Mouse (Mus musculus) monocyte, adult 2 months (primary cell): ENCODE measurements around the gene Dph1.
A peak's percentile ranks its signal among the peaks of the same experiment; 100 is the strongest.

Source experiments
- DNase-seq, 2 experiments: peaks; one replicate each; pipeline ENCODE4 v3.0.0; 2022; ENCODE audit warnings: low spot score in 2 of 2, low read depth in 1 of 2

Gene Dph1

DNA sequence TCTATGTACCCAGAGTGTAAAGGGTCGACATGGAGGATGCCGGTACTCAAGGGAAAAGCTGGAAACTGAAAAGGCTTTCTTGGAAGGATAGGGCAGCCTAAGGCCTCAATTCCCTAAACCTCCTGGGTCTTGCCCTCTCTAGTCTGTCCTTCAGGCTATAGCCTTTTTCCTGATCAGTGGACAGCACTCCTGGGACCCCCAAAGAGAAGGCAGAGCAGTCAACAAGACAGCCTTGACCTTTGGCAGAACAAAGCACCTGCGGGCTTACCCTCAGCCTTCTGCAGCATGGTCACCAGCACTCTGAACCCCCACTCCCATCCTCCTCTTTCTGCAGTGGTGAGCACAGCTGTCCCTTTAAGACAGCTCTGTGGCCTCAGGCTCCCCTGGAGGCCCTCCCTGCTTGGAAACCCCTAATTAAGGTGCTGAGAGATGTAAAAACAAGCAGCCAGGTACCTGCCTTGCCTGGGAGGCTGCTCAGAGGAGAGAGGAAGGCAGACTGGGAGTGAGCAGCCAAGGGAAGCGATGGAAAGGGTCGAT, at the start of gene Dph1:
Dph1 (minus strand) TSS at position 337 of the 537 bp plus-strand sequence.
- no peak for DNase-seq

DNA sequence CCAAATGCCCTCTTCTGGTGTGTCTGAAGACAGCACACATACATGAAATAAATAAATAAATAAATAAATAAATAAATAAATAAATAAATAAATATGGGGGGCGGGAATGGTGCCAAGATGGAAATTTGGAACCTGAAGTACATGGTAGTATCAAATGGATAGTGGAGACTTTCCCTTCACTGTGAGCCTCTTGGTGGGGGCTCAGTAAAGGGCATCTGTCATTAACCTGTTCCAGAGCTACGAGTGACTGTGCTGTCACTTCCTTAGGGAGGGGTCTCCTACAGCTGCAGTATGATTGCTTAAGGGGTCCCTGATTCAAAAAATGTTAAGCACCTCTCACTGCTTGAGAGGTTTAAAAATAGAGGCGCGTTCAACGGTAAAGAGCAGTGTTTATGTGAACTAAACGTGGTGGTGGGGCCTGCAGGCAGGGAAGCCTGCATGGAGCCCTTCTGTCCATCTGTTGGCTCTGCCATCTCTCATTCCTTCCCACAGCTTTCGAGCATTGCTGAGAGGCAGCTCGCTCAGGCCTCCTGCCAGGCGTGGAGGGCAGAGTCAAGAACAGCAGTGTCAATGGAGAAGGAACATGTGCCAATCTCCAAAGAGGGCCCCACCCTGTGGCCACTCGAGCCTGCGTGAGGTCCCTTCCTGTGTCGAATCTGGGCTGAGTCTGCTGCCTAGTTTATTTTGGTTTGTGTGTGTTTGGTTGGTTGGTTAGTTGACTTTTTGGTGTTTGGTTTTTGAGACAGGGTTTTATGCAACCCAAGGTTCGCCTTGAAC, 49.3 kb upstream of the Dph1 start:
- DNase-seq = peak in 1 of 2 experiments; percentile 6

DNA sequence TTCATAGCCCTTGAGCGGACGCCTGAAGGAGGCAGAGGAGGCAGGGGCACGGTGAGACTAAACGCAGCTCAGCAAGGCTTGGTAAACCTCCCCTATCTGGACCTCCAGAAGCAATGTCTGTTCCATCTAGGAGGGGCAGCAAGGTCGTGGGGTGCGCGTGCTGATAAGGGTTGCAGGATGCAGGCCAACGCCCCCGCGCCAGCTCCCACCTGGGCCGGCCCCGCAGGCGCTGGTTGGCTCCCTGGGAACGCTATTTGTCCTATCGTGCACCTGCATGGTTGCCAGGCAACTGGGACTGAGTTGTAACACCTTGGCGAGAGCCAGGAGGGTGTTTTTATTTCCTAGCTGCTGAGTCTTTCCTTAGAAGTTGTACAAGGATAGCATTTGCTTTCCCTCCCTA, 43.7 kb upstream of the Dph1 start:
- no peak for DNase-seq

DNA sequence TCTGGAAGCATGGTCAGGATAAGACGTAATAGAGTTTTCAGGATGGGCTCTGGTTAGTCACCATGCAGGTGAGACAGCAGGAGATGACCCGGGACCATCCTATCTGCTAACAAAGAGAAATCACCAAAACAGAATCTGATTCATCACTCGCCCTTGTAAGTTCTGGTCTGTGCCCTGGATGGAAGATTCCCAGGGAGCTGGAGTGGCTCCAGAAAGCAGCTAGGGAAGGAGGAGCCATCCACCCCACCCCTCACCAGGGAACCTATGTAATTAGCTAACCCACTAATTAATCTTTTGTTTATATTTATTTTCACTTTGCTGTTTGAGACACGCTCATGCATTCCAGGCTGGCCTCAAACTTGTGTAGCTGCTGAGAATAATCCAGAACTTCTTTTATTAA, 41.4 kb upstream of the Dph1 start:
- DNase-seq = no peak

DNA sequence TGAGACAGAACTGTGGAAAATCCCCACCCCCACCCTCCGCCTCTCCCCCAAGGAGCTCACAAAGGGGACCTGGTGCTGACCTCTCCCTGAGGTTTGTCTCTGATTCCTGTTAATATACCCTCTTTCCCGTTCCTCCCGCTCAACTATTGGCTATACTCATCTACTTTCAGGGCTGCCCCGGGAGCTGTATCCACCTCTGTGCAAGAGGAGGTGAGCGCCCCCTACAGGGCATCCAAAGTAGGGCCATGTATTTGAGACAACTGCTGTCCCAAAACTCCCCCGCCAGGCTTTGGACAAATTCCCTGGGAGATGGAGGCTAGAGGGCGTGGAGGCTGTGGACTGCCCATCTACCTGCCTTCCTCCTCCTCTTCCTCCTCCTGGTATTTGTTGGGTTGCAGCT, 40.7 kb upstream of the Dph1 start:
- DNase-seq = peak in 1 of 2 experiments; percentile 13

DNA sequence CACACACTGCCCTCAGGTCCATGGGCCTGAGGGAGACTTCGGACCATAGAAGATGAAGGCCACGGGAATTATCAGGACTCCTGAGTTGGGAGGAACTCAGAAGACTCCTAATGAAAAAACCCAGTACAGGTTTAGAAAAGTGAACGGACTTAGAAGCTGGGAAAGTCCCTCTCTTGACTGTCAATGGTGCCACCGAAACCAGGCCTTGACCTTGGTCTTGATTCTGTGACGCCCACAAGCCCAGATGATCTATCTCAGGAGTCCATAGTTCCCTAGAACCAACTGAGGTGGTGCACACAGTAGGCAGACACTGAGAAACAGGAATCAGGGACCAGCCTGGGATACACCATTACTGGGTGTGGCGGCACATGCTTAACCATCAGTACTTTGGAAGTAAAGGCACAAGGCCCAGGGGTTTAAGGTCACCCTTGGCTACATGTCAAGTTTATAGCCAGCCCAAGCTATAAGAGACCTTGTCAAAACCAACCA, 39.3 kb upstream of the Dph1 start:
- no peak for DNase-seq

DNA sequence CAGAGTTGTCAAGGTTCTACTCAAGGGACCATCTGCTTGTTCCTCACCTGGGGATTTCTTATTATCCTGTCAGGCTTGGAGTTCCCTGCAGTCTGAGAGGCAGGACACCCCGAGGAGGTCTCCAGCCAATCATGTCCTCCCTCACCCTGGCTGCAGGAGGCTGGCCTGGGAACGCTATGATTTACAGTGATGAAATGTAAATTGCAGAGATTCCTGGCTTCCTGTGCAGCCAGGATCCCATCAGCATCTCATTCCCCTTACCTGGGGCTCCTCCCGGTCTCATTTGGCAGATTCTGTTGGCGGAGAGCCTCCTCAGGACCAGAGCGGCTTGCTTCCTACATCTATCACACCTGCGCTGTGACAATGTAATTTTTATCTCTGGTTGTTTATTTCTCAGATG, 38.2 kb upstream of the Dph1 start:
- no peak for DNase-seq

DNA sequence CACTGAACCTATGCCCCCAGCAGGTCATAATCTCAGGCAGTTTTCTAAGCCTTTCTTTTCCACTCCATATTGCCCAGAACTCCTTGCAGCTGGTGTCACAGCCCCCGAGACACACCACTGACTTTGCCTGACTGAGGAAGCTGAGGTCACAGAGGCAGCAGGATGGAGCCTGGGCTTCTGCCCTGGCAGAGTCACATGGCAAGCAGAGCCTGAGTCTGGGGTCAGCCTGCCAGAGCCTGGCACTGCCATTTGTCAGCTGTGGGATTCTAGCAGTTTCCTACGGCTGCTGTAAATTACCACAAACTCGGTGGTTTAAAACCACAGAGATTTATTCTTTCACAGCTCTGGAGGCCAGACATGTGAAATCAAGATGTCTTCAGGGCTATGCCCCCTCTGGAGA, 36.6 kb upstream of the Dph1 start:
- no peak for DNase-seq

DNA sequence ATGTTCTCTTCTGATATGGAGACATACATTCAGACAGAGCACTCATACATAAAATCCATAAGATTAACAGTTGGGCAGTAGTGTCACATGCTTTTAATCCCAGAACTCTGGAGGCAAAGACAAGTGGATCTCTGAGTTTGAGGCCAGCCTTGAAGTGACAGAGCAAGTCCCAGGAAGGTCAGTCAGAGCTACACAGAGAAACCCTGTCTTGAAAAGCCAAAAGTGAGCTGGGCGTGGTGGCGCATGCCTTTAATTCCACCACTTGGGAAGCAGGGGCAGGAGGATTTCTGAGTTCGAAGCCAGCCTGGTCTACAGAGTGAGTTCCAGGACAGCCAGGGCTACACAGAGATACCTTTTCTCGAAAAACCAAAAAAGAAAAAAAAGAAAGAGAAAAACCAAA, 33.8 kb upstream of the Dph1 start:
- no peak for DNase-seq

DNA sequence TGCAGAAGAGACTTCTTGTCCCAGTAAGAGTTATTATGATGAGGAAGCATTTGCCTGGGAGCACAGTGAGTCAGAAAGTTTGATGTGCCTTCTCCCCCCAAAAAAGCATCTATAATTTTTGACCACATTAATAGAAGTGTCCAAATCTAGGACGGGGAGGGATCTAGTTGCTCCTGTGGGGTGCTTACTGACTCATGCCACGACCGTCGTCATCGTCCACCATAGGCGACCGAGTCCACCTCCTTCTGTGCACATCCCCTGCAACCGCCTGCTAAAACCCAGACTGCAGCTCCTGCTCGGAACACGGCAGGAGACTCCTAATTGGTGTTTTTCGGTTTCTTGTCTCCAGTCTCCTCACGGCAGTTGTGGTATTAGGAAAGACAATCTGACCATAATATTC, 33.0 kb upstream of the Dph1 start:
- DNase-seq = no peak

DNA sequence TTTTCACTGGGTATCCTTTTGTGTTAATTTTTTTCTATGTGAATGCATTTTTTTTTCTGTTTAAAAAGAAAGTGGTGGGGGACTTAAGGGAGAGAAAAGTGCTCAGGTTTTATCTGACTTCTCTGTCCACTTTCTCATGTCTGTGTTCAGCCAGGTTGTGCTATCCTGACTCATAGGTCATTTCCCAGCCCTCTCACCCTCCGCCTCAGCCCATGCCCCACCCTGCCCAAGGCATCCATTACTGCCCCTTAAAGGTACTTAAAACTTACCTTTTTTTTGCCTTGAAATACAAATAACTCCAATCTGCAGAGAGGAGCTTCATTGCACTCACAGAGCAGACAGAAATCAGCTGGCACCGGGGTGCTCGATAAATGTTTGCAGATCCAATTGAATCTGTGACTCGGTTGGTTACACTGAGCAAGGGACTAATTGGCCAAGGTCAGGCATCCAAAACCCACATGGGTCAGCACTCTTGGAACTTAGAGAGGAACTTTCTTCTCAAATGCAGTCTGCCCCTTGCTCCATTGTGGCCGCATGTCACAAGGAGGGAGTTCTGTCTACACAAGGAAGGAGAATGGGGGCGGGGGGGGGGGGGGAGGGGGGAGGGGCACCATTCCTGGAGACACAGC, 29.6 kb upstream of the Dph1 start:
- DNase-seq = no peak

DNA sequence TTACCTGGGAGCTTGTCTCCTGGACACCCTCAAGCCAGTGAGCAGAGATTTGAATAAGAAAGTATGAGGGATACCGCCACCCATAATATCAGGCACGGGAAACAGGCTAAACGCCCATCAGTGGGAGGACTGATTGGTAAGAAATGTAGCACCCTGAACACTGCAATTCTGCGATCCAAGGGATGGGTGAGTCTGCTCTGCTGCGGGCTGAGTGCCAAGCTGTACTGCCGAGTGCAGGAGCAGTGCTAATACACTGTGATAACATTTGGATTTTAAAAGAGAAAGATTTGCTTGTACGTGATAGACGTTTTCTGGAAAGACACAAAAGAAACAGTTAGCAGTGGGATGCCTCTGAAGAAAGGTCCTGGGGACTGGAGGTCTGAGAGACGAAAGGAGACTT, 29.1 kb upstream of the Dph1 start:
- no peak for DNase-seq

DNA sequence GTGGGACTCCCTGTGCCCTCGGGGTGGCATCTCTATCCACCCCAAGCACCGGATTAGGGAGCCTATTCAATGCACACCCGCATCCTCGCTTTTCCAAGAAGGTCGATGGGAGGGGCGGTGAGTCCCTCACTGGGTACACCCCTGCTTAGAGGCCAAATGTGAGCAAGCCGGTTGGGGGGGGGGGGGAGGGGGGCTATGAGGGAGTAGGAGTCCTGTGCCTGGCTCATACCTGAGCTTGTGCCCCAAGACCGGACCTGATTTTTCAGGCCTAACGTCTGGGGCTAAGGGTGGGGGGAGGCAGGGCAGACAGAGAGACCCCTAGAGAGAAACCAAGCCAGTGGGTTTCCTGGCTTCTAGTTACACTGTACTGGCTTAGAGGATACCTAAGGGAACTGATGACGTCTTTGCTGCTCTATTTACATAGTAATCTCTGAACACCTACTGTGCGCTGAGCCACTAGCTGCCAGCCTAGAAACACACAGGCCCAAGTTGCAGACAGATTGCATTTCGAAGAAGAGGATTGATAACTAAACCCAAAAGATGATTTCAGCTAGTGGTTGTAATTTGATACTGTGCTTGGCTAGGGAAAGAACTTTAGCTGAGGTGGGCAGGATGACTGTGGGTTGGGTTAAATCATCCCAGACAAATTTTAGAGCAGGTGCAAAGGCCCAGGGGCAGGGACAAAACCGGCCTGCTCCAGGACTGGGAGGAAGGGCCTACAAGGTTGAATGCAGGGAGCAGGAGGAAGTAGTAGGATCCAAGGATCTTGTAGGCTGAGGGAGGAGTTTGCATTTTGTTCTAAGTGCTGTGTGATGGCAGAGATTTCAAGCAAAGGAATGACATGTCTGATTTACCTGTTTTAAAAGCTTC, 23.3 kb upstream of the Dph1 start:
- DNase-seq = no peak

DNA sequence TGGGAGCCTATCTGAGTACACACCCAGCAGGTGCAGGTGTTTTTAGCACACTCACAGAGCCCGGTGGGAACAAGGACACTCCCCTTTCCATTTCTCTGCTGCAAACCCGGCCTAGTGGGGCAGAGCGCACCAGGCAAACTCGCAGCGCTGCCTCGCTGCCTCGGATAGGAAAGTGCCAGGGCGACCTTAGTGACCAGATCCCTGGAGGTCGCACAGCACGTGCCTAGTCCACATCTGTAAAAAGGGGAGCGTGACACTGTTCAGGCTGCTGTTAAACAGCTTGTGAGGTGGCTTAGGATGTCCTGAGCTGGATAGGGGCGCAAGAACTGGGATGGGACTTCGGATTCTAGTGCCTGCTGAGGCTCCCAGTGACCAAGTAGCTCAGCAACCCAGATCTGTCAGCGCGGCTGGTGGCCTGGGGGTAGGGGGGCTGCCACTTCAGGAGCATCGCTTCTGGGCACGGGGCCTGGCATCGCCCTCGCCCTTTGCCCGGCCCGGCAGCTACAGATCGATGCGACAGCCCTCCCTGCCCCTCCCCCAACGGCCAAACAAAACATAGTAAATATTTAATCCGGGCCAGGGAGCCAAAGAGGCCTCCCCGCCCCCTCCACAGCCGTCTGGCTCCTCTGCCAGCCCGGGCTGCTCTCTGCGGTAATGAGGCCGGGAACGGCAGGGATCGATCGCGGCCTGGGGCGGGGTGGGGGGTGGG, 22.5 kb upstream of the Dph1 start:
- no peak for DNase-seq

DNA sequence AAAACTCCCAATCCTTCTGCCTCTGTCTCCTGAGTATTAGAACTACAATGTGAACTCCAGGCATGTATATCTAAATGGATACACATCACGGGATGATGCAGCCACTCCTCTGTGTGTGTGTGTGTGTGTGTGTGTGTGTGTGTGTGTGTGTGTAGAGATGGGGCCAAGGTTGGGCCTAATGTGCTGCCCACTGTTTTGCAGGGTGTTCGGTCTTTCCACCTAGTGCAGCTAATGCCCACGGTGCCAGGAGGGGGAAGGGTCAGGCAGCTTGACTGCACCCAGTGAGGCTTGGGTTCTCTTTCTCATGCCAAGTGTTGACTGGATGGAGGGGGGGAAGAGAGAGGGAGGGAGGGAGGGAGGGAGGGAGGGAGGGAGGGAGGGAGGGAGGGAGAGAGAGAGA, 21.8 kb upstream of the Dph1 start:
- DNase-seq = no peak

DNA sequence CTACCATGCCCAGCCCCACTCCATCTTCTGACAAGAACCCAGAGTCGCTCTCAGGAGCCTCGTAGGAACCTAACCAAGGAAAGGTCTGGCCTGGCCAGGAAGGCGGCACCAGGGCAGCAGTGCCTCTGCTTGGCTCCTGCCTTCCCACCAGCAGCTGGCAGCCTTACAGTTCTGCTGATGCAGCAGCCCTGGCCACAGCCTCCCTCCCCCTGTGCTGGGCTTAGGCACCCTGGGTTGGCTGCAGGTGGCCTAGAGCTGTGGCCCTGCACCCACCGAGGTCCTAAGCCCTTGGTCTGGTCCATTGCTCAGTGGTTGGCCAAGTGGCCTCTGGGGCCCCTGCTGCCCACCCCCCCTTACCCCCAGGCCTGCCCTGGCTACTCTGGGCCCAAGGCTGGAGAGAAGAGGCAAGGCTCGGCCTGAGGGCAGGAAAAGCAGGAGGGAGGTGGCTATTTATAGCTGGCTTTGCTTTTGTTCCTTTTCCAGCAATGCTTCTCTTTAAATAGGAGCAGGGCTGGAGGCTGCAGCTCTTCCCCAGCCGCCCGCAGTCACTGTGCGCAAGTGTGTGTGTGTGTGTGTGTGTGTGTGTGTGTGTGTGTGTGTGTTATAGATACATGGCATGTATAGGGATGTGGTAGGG, 21.1 kb upstream of the Dph1 start:
- DNase-seq = no peak

DNA sequence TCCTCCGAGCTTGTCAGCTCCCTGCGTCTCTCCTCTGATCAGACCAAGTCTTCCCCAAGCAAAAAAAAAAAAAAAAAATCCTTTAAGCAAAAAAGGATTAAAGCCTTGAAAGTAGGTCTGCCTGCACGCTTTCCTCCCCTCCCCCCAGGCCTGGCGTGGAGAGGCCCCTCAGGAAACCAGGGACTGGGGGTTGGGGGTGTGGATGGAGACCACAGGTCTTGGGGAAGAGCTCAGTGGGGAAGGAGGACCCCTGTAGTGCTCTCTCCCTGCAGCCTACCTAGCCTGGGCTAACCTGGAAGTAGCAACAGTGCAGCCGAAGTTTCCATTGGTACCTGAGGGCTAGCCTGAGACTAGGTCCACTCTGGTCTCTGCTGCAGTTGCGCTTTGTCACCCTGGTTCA, 19.7 kb upstream of the Dph1 start:
- DNase-seq = no peak

DNA sequence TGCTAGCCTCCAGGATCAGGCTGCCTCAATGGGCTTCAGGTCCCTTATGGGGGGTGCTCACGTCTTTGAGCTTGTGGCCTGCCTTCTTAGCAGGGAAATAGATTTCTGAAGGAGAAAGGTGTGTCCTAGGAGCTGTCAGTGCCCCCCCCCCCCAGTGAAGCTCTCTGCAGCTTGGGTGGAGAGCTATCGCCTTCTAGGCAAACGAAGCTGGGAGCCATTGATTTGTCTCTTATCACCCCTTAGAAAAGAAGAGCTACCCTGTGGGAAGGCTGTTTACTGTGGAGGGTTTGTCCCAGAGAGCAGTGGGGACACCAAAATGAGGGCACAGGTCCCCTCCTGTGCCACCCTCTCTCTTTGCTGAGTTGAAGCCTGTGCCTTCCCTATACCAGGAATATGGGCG, 19.1 kb upstream of the Dph1 start:
- DNase-seq = no peak

DNA sequence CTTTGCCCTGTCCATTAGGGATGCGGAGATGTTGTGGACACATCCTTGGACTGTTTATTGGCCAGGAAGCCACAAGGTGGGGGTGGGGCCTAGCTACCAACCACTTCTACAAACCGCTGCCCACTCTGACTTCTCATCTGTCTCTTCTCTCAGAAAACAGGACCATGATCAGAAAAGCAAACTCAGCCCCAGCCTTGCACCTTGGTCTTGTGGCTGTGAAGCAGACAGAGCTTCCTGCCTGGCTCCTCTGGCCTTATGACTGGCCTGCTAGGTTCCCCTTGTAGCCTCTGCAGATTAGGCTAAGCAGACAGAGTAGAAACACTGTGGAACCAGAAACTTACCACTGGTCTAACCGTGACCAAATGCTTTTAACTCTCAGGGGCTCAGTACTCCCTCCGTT, 18.3 kb upstream of the Dph1 start:
- no peak for DNase-seq

DNA sequence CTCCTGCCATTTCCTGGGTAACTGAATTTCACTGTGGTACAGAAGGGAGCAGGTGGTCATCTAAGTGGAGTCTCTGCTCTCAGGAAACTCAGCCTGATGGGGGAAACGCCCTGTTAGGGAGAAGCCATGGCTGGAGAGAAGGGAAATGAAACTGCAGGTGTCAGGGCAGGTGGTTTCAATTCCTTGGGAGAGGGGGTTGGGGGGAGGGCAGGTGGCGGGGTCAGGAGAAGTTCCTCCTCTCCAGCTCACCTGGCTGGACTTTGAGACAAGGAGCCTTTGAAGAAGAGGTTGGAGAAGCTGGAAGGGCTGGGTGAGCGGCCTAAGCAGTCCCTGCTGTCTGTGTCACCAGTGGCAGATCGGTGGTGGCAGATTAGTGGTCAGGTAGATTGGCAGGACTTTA, 15.3 kb upstream of the Dph1 start:
- DNase-seq = no peak

DNA sequence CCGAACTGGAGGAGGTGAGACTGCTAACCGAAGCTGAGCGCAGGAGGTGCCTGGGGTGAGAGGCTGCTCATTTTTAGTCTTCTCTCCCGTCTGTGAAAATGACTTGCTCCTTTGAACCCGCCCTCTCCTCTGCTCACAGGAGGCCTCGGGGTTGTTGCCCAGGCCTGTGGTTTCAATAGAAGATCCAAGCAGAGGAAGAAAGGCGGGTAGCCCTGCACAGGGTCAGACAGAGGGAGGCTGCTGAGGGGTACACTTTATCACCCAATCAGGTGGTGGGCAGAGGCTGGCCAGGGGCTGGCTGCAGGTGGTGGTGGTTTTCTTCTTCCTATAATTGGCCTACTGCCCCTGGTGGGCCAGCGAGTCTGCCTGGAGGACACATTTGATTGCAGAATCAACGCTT, 13.4 kb upstream of the Dph1 start:
- no peak for DNase-seq
